ENCODE assay signal across 29 mouse cellular contexts in genomic region chr13:40913395-40914018, GRCm38 (mm10). TPM values are rescaled to one million over a fixed set of nuclear protein-coding genes. Genes with fewer than 3 reads are reported as not detected.
DNase-seq lines count a peak whose midpoint lies in the region; ATAC-seq and TF ChIP-seq lines count a peak whose summit lies in the region.
"Had no signal": no experiment of that assay in that cellular context is flagged by ENCODE, and none has a peak within 500 bp of the region (broad histone marks: within the 10 kb centered on the region; RNA-seq: fewer than 3 reads in every experiment).

No protein-coding gene starts in this region.

- H3K9ac ChIP-seq in lung, postnatal 0 days (replicated peaks; ENCODE audit: low read depth): no peak overlapping the region
- H3K9ac ChIP-seq in liver, postnatal 0 days (replicated peaks): no peak overlapping the region
- H3K9ac ChIP-seq: embryonic facial prominence, embryonic 12.5 days; heart, embryonic 15.5 days; kidney, embryonic 15.5 days; limb, embryonic 13.5 days; midbrain, embryonic 12.5 days; neural tube, embryonic 12.5 days had no signal

- no peaks in the 10 kb centered on the region for H3K27me3 ChIP-seq in kidney, adult 2 months (replicated peaks; ENCODE audit: control insufficient read depth, insufficient read depth, low read length)
- no peaks in the 10 kb centered on the region for H3K27me3 ChIP-seq in lung, postnatal 0 days (replicated peaks; ENCODE audit: insufficient read depth, low read length)
- no peaks in the 10 kb centered on the region for H3K27me3 ChIP-seq in liver, postnatal 0 days (ENCODE audit: insufficient read depth, low read length)
- H3K27me3 ChIP-seq: heart, embryonic 15.5 days; neural tube, embryonic 12.5 days had no signal

- no peak for TF ChIP-seq CTCF in kidney, adult 2 months (conservative IDR thresholded peaks at IDR 0.05; ENCODE audit: insufficient read depth, insufficient read length, low read depth, low read length)
- no peak for TF ChIP-seq CTCF in lung, postnatal 0 days (IDR thresholded peaks at IDR 0.05)
- TF ChIP-seq CTCF in liver, postnatal 0 days (IDR thresholded peaks at IDR 0.05; ENCODE audit: low read depth): no peak

- peaks cover 12% of the 10 kb centered on the region for H3K4me1 ChIP-seq in kidney, adult 2 months (ENCODE audit: control insufficient read depth, insufficient read depth, low read length)
- peaks cover 16% of the 10 kb centered on the region; the same call in 1 of the 2 replicates for H3K4me1 ChIP-seq in lung, postnatal 0 days (ENCODE audit: insufficient read depth, low read depth, low read length)
- H3K4me1 ChIP-seq in liver, postnatal 0 days (ENCODE audit: insufficient read depth): peaks cover 26% of the 10 kb centered on the region

- no peak overlapping the region for H3K4me3 ChIP-seq in kidney, adult 2 months (ENCODE audit: insufficient read depth, low read depth, low read length)
- no peak overlapping the region for H3K4me3 ChIP-seq in lung, postnatal 0 days (ENCODE audit: low read depth, low read length)
- H3K4me3 ChIP-seq in liver, postnatal 0 days (ENCODE audit: low read depth, low read length): no peak overlapping the region
- H3K4me3 ChIP-seq: embryonic facial prominence, embryonic 12.5 days; heart, embryonic 10.5 days; heart, embryonic 15.5 days; kidney, embryonic 15.5 days; left cerebral cortex, adult 2 months; limb, embryonic 13.5 days; megakaryocyte, embryonic 14.5 days; midbrain, embryonic 12.5 days; myocyte; neural tube, embryonic 12.5 days had no signal

- H3K36me3 ChIP-seq in kidney, adult 2 months (ENCODE audit: control insufficient read depth, insufficient read depth, low read length): no peaks in the 10 kb centered on the region
- no peaks in the 10 kb centered on the region for H3K36me3 ChIP-seq in lung, postnatal 0 days (ENCODE audit: insufficient read depth, low read length)
- no peaks in the 10 kb centered on the region for H3K36me3 ChIP-seq in liver, postnatal 0 days (replicated peaks; ENCODE audit: insufficient read depth, low read length)
- H3K36me3 ChIP-seq: embryonic facial prominence, embryonic 12.5 days; G1E; heart, embryonic 10.5 days; heart, embryonic 15.5 days; kidney, embryonic 15.5 days; limb, embryonic 13.5 days; midbrain, embryonic 12.5 days; neural tube, embryonic 12.5 days had no signal

- no peak overlapping the region for H3K4me2 ChIP-seq in lung, postnatal 0 days (replicated peaks; ENCODE audit: low read depth, low read length)
- H3K4me2 ChIP-seq in liver, postnatal 0 days (ENCODE audit: low read depth, low read length): peak overlapping the region; percentile 38; the same call in 1 of the 2 replicates
- H3K4me2 ChIP-seq: embryonic facial prominence, embryonic 12.5 days; heart, embryonic 15.5 days; kidney, embryonic 15.5 days; limb, embryonic 13.5 days; midbrain, embryonic 12.5 days; neural tube, embryonic 12.5 days had no signal

- TF ChIP-seq POLR2A in kidney, adult 2 months (IDR thresholded peaks at IDR 0.05; ENCODE audit: low read depth, low read length): no peak

- TF ChIP-seq EP300 in lung, postnatal 0 days (IDR thresholded peaks at IDR 0.05): no peak
- TF ChIP-seq EP300 in liver, postnatal 0 days (IDR thresholded peaks at IDR 0.05; ENCODE audit: low read depth): peak; percentile 65

- H3K27ac ChIP-seq in kidney, adult 2 months (ENCODE audit: insufficient read depth, low read depth, low read length): peak overlapping the region; percentile 62
- H3K27ac ChIP-seq in lung, postnatal 0 days (ENCODE audit: low read length): no peak overlapping the region
- H3K27ac ChIP-seq in liver, postnatal 0 days (ENCODE audit: low read depth): peak overlapping the region; percentile 87
- H3K27ac ChIP-seq: embryonic facial prominence, embryonic 12.5 days; heart, embryonic 10.5 days; heart, embryonic 15.5 days; kidney, embryonic 15.5 days; left cerebral cortex, adult 2 months; limb, embryonic 13.5 days; midbrain, embryonic 12.5 days; neural tube, embryonic 12.5 days had no signal

- ATAC-seq in lung, postnatal 0 days: peak; percentile 23
- ATAC-seq in liver, postnatal 0 days: peak; percentile 76
- ATAC-seq: forebrain, embryonic 14.5 days; hindbrain, embryonic 16.5 days had no signal

- 56% methylated on average over 14 of the region's 14 CpGs for WGBS in kidney, adult 2 months
- WGBS in lung, postnatal 0 days: 80% methylated on average over 14 of the region's 14 CpGs
- 64% methylated on average over 14 of the region's 14 CpGs for WGBS in liver, postnatal 0 days (ENCODE audit: insufficient replicate concordance)

- peak; percentile 52 for DNase-seq in kidney, adult 2 months
- DNase-seq in kidney, postnatal 10 days: no peak
- peak; percentile 70 for DNase-seq in lung, postnatal 0 days (ENCODE audit: low spot score)
- no peak for DNase-seq in lung, postnatal 14 days
- DNase-seq in liver, postnatal 0 days: no peak
- no peak for DNase-seq in cerebellum, postnatal 10 days
- DNase-seq in gastrocnemius, adult 8-10 months (ENCODE audit: low spot score in 2 of 2): no peak
- DNase-seq: adrenal gland, adult 8-10 months; B cell, adult 2 months; cerebellum, adult 11 months; cerebellum, adult 9-10 months; embryo, embryonic 11 days; gastrocnemius, postnatal 10 days; right cerebral cortex, adult 18-20 months; thymus, adult 2 months; thymus, postnatal 36 days had no signal

- H3K9me3 ChIP-seq in lung, postnatal 0 days (ENCODE audit: low read length): no peaks in the 10 kb centered on the region
- H3K9me3 ChIP-seq in liver, postnatal 0 days (ENCODE audit: low read length): no peaks in the 10 kb centered on the region
- H3K9me3 ChIP-seq: embryonic facial prominence, embryonic 12.5 days; G1E; heart, embryonic 10.5 days; heart, embryonic 15.5 days; kidney, embryonic 15.5 days; limb, embryonic 13.5 days; megakaryocyte, embryonic 14.5 days; midbrain, embryonic 12.5 days; neural tube, embryonic 12.5 days had no signal

RNA-seq across cellular contexts. Expression of gene Gcnt2, which starts 54.0 kb away (rescaled TPM):
- polyA plus RNA-seq in kidney, adult 2 months (2012; rRNA removed): 8.4 and 9.2 TPM in 2 replicates
- polyA plus RNA-seq in lung, postnatal 0 days (2015; fragmentation: Nextera tagmentation; extraction: Ambion mirVana): 10.8 and 10.9 TPM in 2 replicates
- polyA plus RNA-seq in liver, postnatal 0 days (2015; fragmentation: Nextera tagmentation; extraction: Ambion mirVana): 2.5 and 3.3 TPM in 2 replicates
- total RNA-seq in gastrocnemius, adult 8-10 months (2022): 10 to 100 TPM in 2 of 4 experiments, 1 to 10 TPM in 2; 7.2 to 13.5 (median 10.7) TPM
- polyA plus RNA-seq: G1E had no signal

Comparison
In these comparisons a context has a peak if more than half of its experiments do, and no peak if none do; other contexts are left out.
1. DNase-seq: peak in kidney, adult 2 months (single experiment) and lung, postnatal 0 days (single experiment); none in kidney, postnatal 10 days (single experiment), lung, postnatal 14 days (single experiment), liver, postnatal 0 days (single experiment), cerebellum, postnatal 10 days (0 of 2) and gastrocnemius, adult 8-10 months (0 of 2).